Mouse (Mus musculus) megakaryocyte, adult 5-6 weeks (primary cell): ENCODE measurements around the gene Triap1. TPM values are rescaled to one million over a fixed set of nuclear protein-coding genes. Genes with fewer than 3 reads are reported as not detected.

Experiments used
- ATAC-seq: 2 replicates; pipeline ENCODE4 v1.8.0; 2016; ENCODE audit warnings: mild to moderate bottlenecking, inconsistent platforms; ENCODE audit not compliant: poor library complexity, severe bottlenecking
- total RNA-seq, 2 experiments: library from RNA; stranded (forward) in 1 of 2; stranded (reverse) in 1 of 2; fragments of 153-499, 151-499 nt in 1 of 2; fragments of 221-1000, 200-1000 nt in 1 of 2; gene quantifications; 2 replicates each; pipeline versions ENCODE4 v1.2.3 to v1.2.4; 2015 to 2017

Triap1 gene
- total RNA-seq, 2 experiments from 2014 or later: 18.8 to 52.0 TPM

GRCm38 (mm10) chr5:115391935-115392334 is 50.9 kb downstream of the Triap1 start:
- ATAC-seq: no peak

- no peak for ATAC-seq
Measured at GRCm38 (mm10) chr5:115392969-115393368, 51.9 kb downstream of the Triap1 start.

Other genes with a start within 250 kb of the Triap1 start
- not detected in 2 replicates for gene Gm10401, start 242.9 kb upstream of the Triap1 start, total RNA-seq (2015)
- not detected in 2 replicates for gene Gm10401, start 242.9 kb upstream of the Triap1 start, total RNA-seq (2017)
- 13.5 and 15.2 TPM in 2 replicates for gene Acads, start 221.9 kb upstream of the Triap1 start, total RNA-seq (2015)
- gene Acads, start 221.9 kb upstream of the Triap1 start, total RNA-seq (2017): 13.0 and 17.4 TPM in 2 replicates
- gene Unc119b, start 206.2 kb upstream of the Triap1 start, total RNA-seq (2015): 12.5 and 14.0 TPM in 2 replicates
- gene Unc119b, start 206.2 kb upstream of the Triap1 start, total RNA-seq (2017): 13.3 and 19.9 TPM in 2 replicates
- 76.4 and 97.7 TPM in 2 replicates for gene Mlec, start 183.0 kb upstream of the Triap1 start, total RNA-seq (2015)
- 117 and 118 TPM in 2 replicates for gene Mlec, start 183.0 kb upstream of the Triap1 start, total RNA-seq (2017)
- not detected in 2 replicates for gene Cabp1, start 146.8 kb upstream of the Triap1 start, total RNA-seq (2015)
- gene Cabp1, start 146.8 kb upstream of the Triap1 start, total RNA-seq (2017): not detected in 2 replicates
- gene Pop5, start 105.4 kb upstream of the Triap1 start, total RNA-seq (2015): 61.7 and 74.6 TPM in 2 replicates
- 30.9 and 81.2 TPM in 2 replicates for gene Pop5, start 105.4 kb upstream of the Triap1 start, total RNA-seq (2017)
- 50.9 and 55.4 TPM in 2 replicates for gene Rnf10, start 68.3 kb upstream of the Triap1 start, total RNA-seq (2015)
- gene Rnf10, start 68.3 kb upstream of the Triap1 start, total RNA-seq (2017): 55.9 and 78.3 TPM in 2 replicates
- 8.7 and 10.9 TPM in 2 replicates for gene Coq5, start 61.6 kb upstream of the Triap1 start, total RNA-seq (2015)
- 27.3 and 27.8 TPM in 2 replicates for gene Coq5, start 61.6 kb upstream of the Triap1 start, total RNA-seq (2017)
- 646 and 659 TPM in 2 replicates for gene Dynll1, start 40.2 kb upstream of the Triap1 start, total RNA-seq (2015)
- gene Dynll1, start 40.2 kb upstream of the Triap1 start, total RNA-seq (2017): 318 and 344 TPM in 2 replicates
- gene Srsf9, start 14.0 kb upstream of the Triap1 start, total RNA-seq (2015): 79.1 and 98.4 TPM in 2 replicates
- 126 and 130 TPM in 2 replicates for gene Srsf9, start 14.0 kb upstream of the Triap1 start, total RNA-seq (2017)
- 66.3 and 69.0 TPM in 2 replicates for gene Gatc, start within 50 bp of the Triap1 start, total RNA-seq (2015)
- gene Gatc, start within 50 bp of the Triap1 start, total RNA-seq (2017): 15.1 and 16.8 TPM in 2 replicates
- 321 and 340 TPM in 2 replicates for gene Cox6a1, start 7.8 kb downstream of the Triap1 start, total RNA-seq (2015)
- gene Cox6a1, start 7.8 kb downstream of the Triap1 start, total RNA-seq (2017): 78.5 and 107 TPM in 2 replicates
- not detected in 2 replicates for gene Msi1, start 88.4 kb downstream of the Triap1 start, total RNA-seq (2015)
- not detected in 2 replicates for gene Msi1, start 88.4 kb downstream of the Triap1 start, total RNA-seq (2017)
- not detected in 2 replicates for gene Pla2g1b, start 125.0 kb downstream of the Triap1 start, total RNA-seq (2015)
- gene Pla2g1b, start 125.0 kb downstream of the Triap1 start, total RNA-seq (2017): not detected in 2 replicates
- gene Sirt4, start 143.5 kb downstream of the Triap1 start, total RNA-seq (2015): 3.6 and 5.4 TPM in 2 replicates
- gene Sirt4, start 143.5 kb downstream of the Triap1 start, total RNA-seq (2017): 2.0 and 3.3 TPM in 2 replicates
- gene Pxn, start 165.5 kb downstream of the Triap1 start, total RNA-seq (2015): 81.3 and 93.8 TPM in 2 replicates
- gene Pxn, start 165.5 kb downstream of the Triap1 start, total RNA-seq (2017): 151 and 199 TPM in 2 replicates
- gene Rplp0, start 218.2 kb downstream of the Triap1 start, total RNA-seq (2015): 1,875 and 2,228 TPM in 2 replicates
- 1,202 and 1,250 TPM in 2 replicates for gene Rplp0, start 218.2 kb downstream of the Triap1 start, total RNA-seq (2017)
- 9.0 and 9.2 TPM in 2 replicates for gene Gcn1l1, start 224.0 kb downstream of the Triap1 start, total RNA-seq (2015)
- 13.2 and 13.4 TPM in 2 replicates for gene Gcn1l1, start 224.0 kb downstream of the Triap1 start, total RNA-seq (2017)